Mouse (Mus musculus) neural tube, embryonic 14.5 days (tissue): ENCODE measurements around the gene Esam. TPM values are rescaled to one million over a fixed set of nuclear protein-coding genes. Genes with fewer than 3 reads are reported as not detected.

Experiments
- ATAC-seq: fragments of 200-750 bp; cut with Nextera tagmentation; 2 replicates; pipeline ENCODE4 v1.8.0; 2017; ENCODE audit warnings: low read depth, mild to moderate bottlenecking, moderate TSS enrichment, moderate library complexity
- H3K27ac ChIP-seq: fragments of 300-500 bp; sonication (generic); 2 replicates; pipeline ENCODE4 v1.5.1; 2014; ENCODE audit warnings: low read depth, mild to moderate bottlenecking, control low read depth, low read length, moderate library complexity, mixed read lengths
- H3K27me3 ChIP-seq: fragments of 300-500 bp; sonication (generic); 2 replicates; pipeline ENCODE4 v1.6.1; 2014; ENCODE audit warnings: low read length; ENCODE audit not compliant: control insufficient read depth, insufficient read depth
- H3K36me3 ChIP-seq: fragments of 300-500 bp; sonication (generic); 2 replicates; pipeline ENCODE4 v1.6.1; 2014; ENCODE audit warnings: low read length, mixed read lengths; ENCODE audit not compliant: control insufficient read depth, insufficient read depth
- H3K4me1 ChIP-seq: fragments of 300-500 bp; sonication (generic); 2 replicates; pipeline ENCODE4 v1.6.1; 2014; ENCODE audit warnings: low read length; ENCODE audit not compliant: control insufficient read depth, insufficient read depth
- H3K4me2 ChIP-seq: fragments of 300-500 bp; sonication (generic); 2 replicates; pipeline ENCODE4 v1.6.1; 2014; ENCODE audit warnings: mild to moderate bottlenecking, low read depth, low read length, control low read depth
- H3K4me3 ChIP-seq: fragments of 300-500 bp; sonication (generic); 2 replicates; pipeline ENCODE4 v1.5.1; 2014; ENCODE audit warnings: low read depth, low read length, control low read depth, mixed read lengths
- H3K9ac ChIP-seq: fragments of 300-500 bp; sonication (generic); replicated peaks from 2 replicates; pipeline ENCODE4 v1.6.1; 2014; ENCODE audit warnings: low read depth, mild to moderate bottlenecking, control low read depth, low read length, mixed read lengths
- H3K9me3 ChIP-seq: fragments of 300-500 bp; sonication (generic); 2 replicates; pipeline ENCODE4 v1.6.1; 2016; ENCODE audit warnings: low read length; ENCODE audit not compliant: control insufficient read depth
- WGBS: fragments of 180-500 bp; shearing (Covaris S2); extraction: QIAGEN DNeasy Blood & Tissue Kit; methylation state at CpG from one replicate; pipeline ENCODE4 v1.1.7; 2014; 5-methylcytosine and 5-hydroxymethylcytosine counted together
- polyA plus RNA-seq: library from polyadenylated mRNA; unstranded; fragments of >200 nt; fragmentation: Nextera tagmentation; extraction: Ambion mirVana; gene quantifications from 2 replicates; pipeline ENCODE4 v1.2.1, GENCODE M21; 2014

The Esam gene
- polyA plus RNA-seq, 1 experiment from 2014 or later = 24.0 TPM

DNA sequence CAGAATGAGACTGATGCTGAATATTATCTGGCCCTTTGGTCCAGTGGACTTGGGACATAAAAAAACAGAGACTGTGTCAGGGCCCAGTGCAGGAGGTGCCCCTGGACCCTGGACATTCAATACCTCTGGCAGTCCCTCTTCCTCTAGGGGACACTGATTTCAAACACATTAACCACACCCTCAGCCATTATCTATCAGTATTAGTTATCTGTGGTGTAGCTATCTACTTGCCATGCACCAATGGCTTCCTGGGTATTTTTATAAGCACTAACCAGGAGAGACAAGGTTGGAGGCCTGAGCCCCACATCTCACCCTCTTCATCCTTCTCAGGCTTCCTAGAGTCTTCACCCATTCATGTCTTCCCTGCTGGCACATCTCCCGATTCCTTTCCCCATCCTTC is 22.6 kb downstream of the Esam start:
- peaks cover 29% of the 10 kb centered on the region for H3K27me3 ChIP-seq

DNA sequence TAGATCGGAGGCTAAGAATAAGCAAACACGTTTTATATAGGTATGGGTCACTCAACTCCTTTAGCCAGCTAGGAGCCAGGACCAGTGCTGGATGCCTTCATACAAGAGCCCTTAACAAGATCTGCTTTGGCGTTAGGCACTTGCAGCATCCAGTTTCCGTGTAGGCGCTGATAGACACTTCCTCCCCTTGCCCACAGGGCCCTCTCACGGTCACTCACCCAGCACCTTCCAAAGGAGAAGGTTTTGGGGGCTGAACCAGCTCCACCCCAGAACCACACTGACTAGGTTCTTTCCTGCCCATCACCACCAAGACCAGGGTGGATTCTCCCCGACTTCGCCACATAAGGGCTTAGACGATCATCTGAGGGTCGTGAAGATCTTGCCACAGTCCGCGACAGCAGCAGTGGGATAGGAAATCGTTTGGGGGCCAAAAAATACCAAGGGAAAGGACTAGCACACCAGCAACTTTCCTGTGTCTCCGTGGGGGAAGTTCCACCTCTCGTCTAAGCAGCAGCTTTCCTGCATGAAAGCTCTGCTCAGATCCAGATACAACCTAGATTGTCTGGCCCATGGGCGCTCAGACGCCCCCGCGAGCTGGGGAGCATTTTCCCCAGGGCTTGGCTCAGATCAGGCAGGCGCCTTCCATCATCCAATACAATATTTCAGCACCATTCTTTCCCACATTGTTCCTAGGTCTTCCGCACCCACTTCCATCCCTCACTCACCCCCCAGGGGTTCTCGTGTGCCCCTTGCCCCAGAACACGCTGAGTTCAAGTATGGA is 24.1 kb downstream of the Esam start:
- peak; percentile 13 for ATAC-seq
- H3K27ac ChIP-seq = no peak overlapping the region
- peaks cover 20% of the 10 kb centered on the region for H3K27me3 ChIP-seq

More for the DNA sequence above, 22.6 kb downstream of the Esam start:
- Histone ChIP-seq H3K36me3 (no peaks in the 10 kb centered on the region), H3K4me1 (peaks cover 9% of the 10 kb centered on the region), H3K4me2 (no peak overlapping the region), H3K27ac (no peak overlapping the region), H3K4me3 (no peak overlapping the region), H3K9me3 (no peaks in the 10 kb centered on the region), H3K9ac (no peak overlapping the region)
- 59% methylated on average over 1 of the region's 1 CpGs for WGBS
- no peak for ATAC-seq

DNA sequence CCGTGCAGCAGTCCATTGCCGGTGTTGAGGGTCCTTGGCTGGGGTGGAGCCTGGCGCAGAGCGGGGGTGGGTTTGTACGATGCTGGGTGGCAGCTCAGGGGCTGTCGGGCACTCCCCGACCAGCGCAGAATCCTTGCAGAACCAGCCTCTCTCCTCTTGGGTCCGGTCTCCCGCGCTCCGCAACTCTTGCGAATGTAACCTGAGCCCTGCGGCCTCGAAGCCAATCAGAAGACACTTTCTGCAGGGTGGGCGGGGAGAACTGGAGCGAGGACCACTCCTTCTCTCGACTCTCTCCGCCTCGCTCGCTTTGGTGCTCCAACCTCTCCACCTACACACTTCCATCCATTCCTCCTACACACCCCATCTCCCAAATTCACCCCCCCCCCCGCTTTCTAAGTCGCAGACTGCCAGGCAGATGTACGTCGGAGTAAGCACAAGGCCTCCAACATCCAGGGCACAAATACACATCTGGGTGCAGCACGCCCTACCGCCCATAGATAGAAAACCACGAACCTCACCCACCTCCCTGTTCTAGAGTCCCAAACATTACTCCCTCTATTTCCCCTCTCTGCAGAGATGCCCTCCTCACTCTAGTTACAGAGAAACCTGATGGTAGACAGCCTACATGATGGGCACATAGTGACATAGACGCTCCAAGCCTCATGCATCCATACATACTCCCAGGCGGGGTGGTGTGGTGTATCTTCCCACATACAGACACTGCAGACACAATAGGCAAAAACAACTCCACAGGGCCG is 24.8 kb downstream of the Esam start, which contains the start of gene Nrgn:
Nrgn (minus strand) TSS at position 369 of the 758 bp plus-strand sequence.
- peak; percentile 94 for ATAC-seq
- Histone ChIP-seq H3K27me3 (peaks cover 20% of the 10 kb centered on the region), H3K27ac (no peak within 1 kb of the TSS), H3K9ac (peak within 1 kb of the TSS; percentile 41; the same call in 1 of the 2 replicates), H3K4me2 (peak within 1 kb of the TSS; percentile 88), H3K9me3 (no peaks in the 10 kb centered on the region), H3K4me3 (peak within 1 kb of the TSS; percentile 39), H3K4me1 (peaks cover 9% of the 10 kb centered on the region), H3K36me3 (no peaks in the 10 kb centered on the region)
- 3% methylated on average over 27 of the region's 31 CpGs for WGBS

More for the DNA sequence above, 24.1 kb downstream of the Esam start:
- H3K4me2 ChIP-seq = peak overlapping the region; percentile 88
- no peaks in the 10 kb centered on the region for H3K9me3 ChIP-seq
- no peaks in the 10 kb centered on the region for H3K36me3 ChIP-seq
- peak overlapping the region; percentile 39 for H3K4me3 ChIP-seq
- 2% methylated on average over 23 of the region's 23 CpGs for WGBS
- H3K9ac ChIP-seq = peak overlapping the region; percentile 41; the same call in 1 of the 2 replicates
- peaks cover 9% of the 10 kb centered on the region for H3K4me1 ChIP-seq

DNA sequence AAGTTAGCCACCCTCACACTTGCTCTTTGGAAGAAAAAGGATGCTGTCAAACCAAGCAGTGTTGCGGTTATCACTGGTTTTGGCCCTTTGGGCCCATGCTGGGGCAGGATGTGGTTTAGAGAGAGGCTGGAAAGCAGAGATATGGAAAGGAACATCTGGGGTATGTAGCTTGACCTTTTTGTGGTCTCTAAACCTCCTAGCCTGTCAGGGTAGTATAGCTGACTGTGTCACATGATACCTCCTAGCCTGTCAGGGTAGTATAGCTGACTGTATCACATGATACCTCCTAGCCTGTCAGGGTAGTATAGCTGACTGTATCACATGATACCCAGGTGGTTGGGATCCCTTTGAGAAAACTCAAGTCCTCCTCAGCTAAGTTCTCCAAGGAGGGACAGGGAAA is 26.4 kb downstream of the Esam start:
- Histone ChIP-seq H3K4me2 (no peak overlapping the region), H3K9me3 (no peaks in the 10 kb centered on the region), H3K36me3 (no peaks in the 10 kb centered on the region), H3K27ac (no peak overlapping the region), H3K4me3 (no peak overlapping the region), H3K4me1 (peaks cover 9% of the 10 kb centered on the region), H3K9ac (no peak overlapping the region), H3K27me3 (peaks cover 20% of the 10 kb centered on the region)
- WGBS = 88% methylated on average over 1 of the region's 1 CpGs
- ATAC-seq = no peak

DNA sequence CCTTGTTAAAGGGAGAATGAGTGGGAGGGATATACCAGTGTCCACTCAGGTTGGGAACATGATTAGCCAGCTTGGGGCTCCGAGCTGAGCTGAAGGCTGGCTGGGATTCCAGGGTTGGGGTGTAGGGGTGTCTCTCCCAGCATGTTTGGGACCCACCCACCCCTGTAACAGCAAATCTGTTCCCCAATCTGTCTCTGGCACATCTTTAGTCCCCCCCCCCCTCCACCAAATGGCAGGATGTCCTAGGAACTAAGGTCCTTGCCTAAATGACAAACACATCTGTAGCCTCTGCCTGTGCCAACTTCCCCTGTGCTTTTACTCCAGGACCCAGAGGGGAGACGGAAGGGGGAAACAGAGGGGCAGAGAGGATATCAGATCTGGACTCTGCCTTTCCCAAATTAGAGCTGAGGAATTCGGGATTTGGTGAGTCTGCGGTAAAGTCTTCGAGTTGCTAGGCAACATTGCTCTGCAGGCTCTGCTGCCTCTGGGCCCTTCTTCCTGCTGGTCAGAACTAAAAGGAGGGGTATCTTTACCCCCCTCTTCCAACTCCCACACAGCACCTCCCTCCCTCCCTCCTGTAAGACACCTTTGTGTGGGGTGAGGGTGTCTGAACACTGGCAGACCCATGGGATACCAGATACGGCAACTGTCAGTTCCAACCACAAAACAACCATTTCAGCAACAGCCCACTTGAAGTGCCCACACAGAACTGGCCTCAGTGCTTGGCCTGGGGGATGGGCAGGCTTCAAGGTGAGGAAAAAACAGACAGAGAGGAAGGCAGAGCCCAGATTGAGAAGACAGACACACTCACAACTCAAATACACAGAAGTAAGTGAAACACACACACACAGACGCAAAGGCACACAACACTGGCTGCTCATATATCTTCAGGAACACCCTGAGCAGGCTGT is 27.2 kb downstream of the Esam start, which contains the start of gene Siae:
Siae (plus strand) TSS at position 861 of the 911 bp plus-strand sequence.
- Histone ChIP-seq H3K27me3 (peaks cover 19% of the 10 kb centered on the region), H3K36me3 (no peaks in the 10 kb centered on the region), H3K9ac (no peak within 1 kb of the TSS), H3K27ac (no peak within 1 kb of the TSS), H3K4me2 (no peak within 1 kb of the TSS), H3K4me3 (no peak within 1 kb of the TSS), H3K9me3 (no peaks in the 10 kb centered on the region), H3K4me1 (peaks cover 9% of the 10 kb centered on the region)
- WGBS = 25% methylated on average over 7 of the region's 7 CpGs
- ATAC-seq = no peak

DNA sequence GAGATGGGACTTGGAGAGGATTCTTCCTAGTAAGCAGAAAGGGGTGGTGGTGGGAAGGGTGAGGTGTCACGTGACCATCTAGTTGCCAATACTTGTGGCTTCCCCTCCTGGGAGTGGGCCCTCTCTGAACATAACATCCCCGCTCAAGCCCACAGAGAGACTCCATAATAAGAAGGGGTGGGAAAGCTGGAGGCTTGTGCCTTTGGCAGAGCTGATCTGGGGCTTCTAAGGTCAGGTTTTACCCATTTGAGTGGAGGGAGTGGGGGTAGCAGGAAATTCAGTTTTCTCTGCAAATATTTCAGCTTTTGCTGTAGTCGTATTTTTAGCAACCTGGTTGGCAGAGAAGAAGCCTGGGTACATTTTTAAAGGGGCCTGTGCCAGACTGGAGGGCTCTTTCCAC is 28.5 kb downstream of the Esam start:
- Histone ChIP-seq H3K4me3 (no peak overlapping the region), H3K4me2 (no peak overlapping the region), H3K27ac (no peak overlapping the region), H3K27me3 (peaks cover 9% of the 10 kb centered on the region; the same call in 1 of the 2 replicates), H3K9ac (no peak overlapping the region), H3K36me3 (no peaks in the 10 kb centered on the region), H3K9me3 (no peaks in the 10 kb centered on the region), H3K4me1 (peaks cover 9% of the 10 kb centered on the region)
- ATAC-seq = no peak
- 83% methylated on average over 3 of the region's 3 CpGs for WGBS

DNA sequence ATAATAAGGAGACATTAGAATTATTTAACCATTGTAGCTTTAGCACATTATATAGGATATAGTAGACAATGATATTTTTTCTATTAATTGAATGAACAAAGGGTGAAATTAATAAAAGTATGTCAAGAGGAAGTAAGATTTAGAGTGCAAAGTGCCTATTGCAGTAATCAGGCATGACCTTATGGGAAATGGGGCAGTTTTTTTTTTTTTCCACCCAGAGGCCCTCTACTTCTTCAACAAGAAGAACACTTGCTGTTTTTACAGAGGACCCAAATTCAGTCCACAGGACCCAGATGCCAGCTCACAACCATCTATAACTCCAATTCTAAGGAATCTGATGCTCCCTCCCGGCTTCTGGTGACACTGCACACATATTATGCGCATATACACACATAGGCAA is 32.7 kb downstream of the Esam start:
- Histone ChIP-seq H3K27me3 (no peaks in the 10 kb centered on the region), H3K4me3 (no peak overlapping the region), H3K4me2 (no peak overlapping the region), H3K9ac (no peak overlapping the region), H3K27ac (no peak overlapping the region), H3K9me3 (no peaks in the 10 kb centered on the region), H3K36me3 (no peaks in the 10 kb centered on the region), H3K4me1 (no peaks in the 10 kb centered on the region)
- 86% methylated on average over 2 of the region's 2 CpGs for WGBS
- ATAC-seq = no peak

DNA sequence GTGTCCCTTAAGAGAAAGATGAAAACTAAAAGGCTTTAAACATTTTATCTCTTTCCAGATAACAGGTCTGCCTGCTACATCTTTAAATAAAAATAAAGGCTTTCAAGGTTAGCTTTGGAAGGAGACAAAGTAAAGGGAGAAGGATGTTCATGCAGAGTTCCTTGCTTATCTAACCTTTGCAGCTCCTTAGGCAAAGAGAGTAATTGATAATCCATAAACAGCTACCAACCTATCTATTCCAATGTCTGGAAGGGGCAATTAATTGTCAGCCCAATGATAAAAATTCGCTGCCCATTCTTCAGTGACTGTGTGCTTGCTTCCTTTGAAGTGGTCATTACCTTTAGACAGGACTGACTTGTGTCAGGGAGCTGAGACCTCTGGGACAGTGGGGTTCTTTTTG is 35.9 kb downstream of the Esam start:
- Histone ChIP-seq H3K36me3 (no peaks in the 10 kb centered on the region), H3K9me3 (no peaks in the 10 kb centered on the region), H3K27ac (no peak overlapping the region), H3K9ac (no peak overlapping the region), H3K4me3 (no peak overlapping the region), H3K27me3 (no peaks in the 10 kb centered on the region), H3K4me2 (no peak overlapping the region), H3K4me1 (peaks cover 7% of the 10 kb centered on the region; the same call in 1 of the 2 replicates)
- WGBS = 60% methylated on average over 1 of the region's 1 CpGs
- no peak for ATAC-seq
